Mouse (Mus musculus) ES-Bruce4 (cell line): ENCODE results near the gene Fsd2.

ENCODE experiments used
- CTCF ChIP-seq: IDR thresholded peaks from one replicate; pipeline ENCODE4 v1.8.1; 2011; ENCODE audit warnings: low read depth, low read length
- POLR2A ChIP-seq: IDR thresholded peaks from one replicate; pipeline ENCODE4 v1.8.1; 2011; ENCODE audit warnings: low read length; ENCODE audit not compliant: insufficient read depth

- TF ChIP-seq POLR2A, result no peak
- no peak for TF ChIP-seq CTCF
Measured at GRCm38 (mm10) chr7:81557252-81557984, 9.3 kb downstream of the Fsd2 start.
